Mouse (Mus musculus): Measurements from ENCODE around the gene Slc39a11.

- TF ChIP-seq TCF12 (IDR thresholded peaks at IDR 0.05; ENCODE audit: low read depth, low read length): no peak
- no peak for TF ChIP-seq SMC3 (IDR thresholded peaks at IDR 0.05; ENCODE audit: low read depth, low read length)
- TF ChIP-seq CTCF (conservative IDR thresholded peaks at IDR 0.05 in 1 of 2, IDR thresholded peaks at IDR 0.05 in 1 of 2; ENCODE audit: low read depth in 2 of 2, low read length in 2 of 2): no peak
- no peak for TF ChIP-seq POLR2AphosphoS2 (IDR thresholded peaks at IDR 0.05; ENCODE audit: low read depth, low read length)
- TF ChIP-seq EP300 (IDR thresholded peaks at IDR 0.05; ENCODE audit: low read length): peak; percentile 33; the same call in 1 of the 2 replicates
- TF ChIP-seq BHLHE40 (IDR thresholded peaks at IDR 0.05; ENCODE audit: low read depth, low read length): no peak
- no peak for TF ChIP-seq USF2 (conservative IDR thresholded peaks at IDR 0.05; ENCODE audit: low read depth, low read length)
- no peak for TF ChIP-seq ZNF384 (IDR thresholded peaks at IDR 0.05; ENCODE audit: low read depth, low read length)
- TF ChIP-seq PAX5 (IDR thresholded peaks at IDR 0.05; ENCODE audit: low read length): no peak
- no peak for TF ChIP-seq MAX (IDR thresholded peaks at IDR 0.05; ENCODE audit: low read length)
- peak; percentile 53 for TF ChIP-seq JUND (conservative IDR thresholded peaks at IDR 0.05; ENCODE audit: low read depth, low read length)
Observed at GRCm38 (mm10) chr11:113638680-113639079, 11.2 kb downstream of the Slc39a11 start.

Data from CH12.LX (cell line).